Mouse (Mus musculus) kidney, postnatal 4 days (tissue): Measurements from ENCODE around the gene Elk4.

Experiments used
- DNase-seq, 2 experiments: peaks; one replicate each; pipeline ENCODE4 v3.0.0; 2021; ENCODE audit warnings: mixed read lengths in 2 of 2

Elk4 gene

GRCm38 (mm10) chr1:132007282-132007815 is at the start of gene Elk4:
Gene Elk4, plus strand, starts transcription at chr1:132007607.
- DNase-seq = peak; percentile 96 to 97

- no peak for DNase-seq
These were observed 46.4 kb upstream of the Elk4 start for GRCm38 (mm10) chr1:131961004-131961403.

- peak; percentile 75 to 82 for DNase-seq
These were observed 44.8 kb upstream of the Elk4 start, which contains the start of gene Slc45a3 for GRCm38 (mm10) chr1:131962606-131963084. Gene Slc45a3, plus strand, starts transcription at chr1:131962967.

GRCm38 (mm10) chr1:131963085-131963951 is 44.1 kb upstream of the Elk4 start:
- DNase-seq = peak; percentile 51 to 58

- no peak for DNase-seq
These were observed 43.3 kb upstream of the Elk4 start for GRCm38 (mm10) chr1:131964100-131964499.

- no peak for DNase-seq
These were observed 42.8 kb upstream of the Elk4 start for GRCm38 (mm10) chr1:131964580-131964979.

GRCm38 (mm10) chr1:131965818-131966217 is 41.6 kb upstream of the Elk4 start:
- no peak for DNase-seq

GRCm38 (mm10) chr1:131967336-131967735 is 40.1 kb upstream of the Elk4 start:
- peak in 1 of 2 experiments; percentile 42 for DNase-seq

- peak in 1 of 2 experiments; percentile 30 for DNase-seq
These were observed 38.9 kb upstream of the Elk4 start for GRCm38 (mm10) chr1:131968556-131968955.

GRCm38 (mm10) chr1:131968983-131969382 is 38.4 kb upstream of the Elk4 start:
- peak; percentile 27 to 57 for DNase-seq

GRCm38 (mm10) chr1:131969825-131970224 is 37.6 kb upstream of the Elk4 start:
- DNase-seq = no peak

GRCm38 (mm10) chr1:131970322-131970660 is 37.1 kb upstream of the Elk4 start:
- no peak for DNase-seq

- peak in 1 of 2 experiments; percentile 39 for DNase-seq
These were observed 36.5 kb upstream of the Elk4 start for GRCm38 (mm10) chr1:131970661-131971520.

GRCm38 (mm10) chr1:131971771-131972497 is 35.5 kb upstream of the Elk4 start:
- DNase-seq = peak; percentile 52 to 60

GRCm38 (mm10) chr1:131972498-131973334 is 34.7 kb upstream of the Elk4 start:
- peak; percentile 45 to 64 for DNase-seq

GRCm38 (mm10) chr1:131973991-131974390 is 33.4 kb upstream of the Elk4 start:
- DNase-seq = no peak

GRCm38 (mm10) chr1:131976886-131977285 is 30.5 kb upstream of the Elk4 start:
- no peak for DNase-seq

GRCm38 (mm10) chr1:131980471-131980870 is 26.9 kb upstream of the Elk4 start:
- no peak for DNase-seq

- peak; percentile 87 to 89 for DNase-seq
These were observed 25.9 kb upstream of the Elk4 start for GRCm38 (mm10) chr1:131981378-131982013.

- DNase-seq = peak; percentile 86 to 88
These were observed 24.5 kb upstream of the Elk4 start for GRCm38 (mm10) chr1:131982907-131983306.

GRCm38 (mm10) chr1:131983806-131984205 is 23.6 kb upstream of the Elk4 start:
- no peak for DNase-seq
